Mouse (Mus musculus) liver, adult (tissue): ENCODE measurements around the gene Msi2.

Experiments used
- GATA4 ChIP-seq: IDR thresholded peaks from 2 replicates; pipeline ENCODE4 v1.6.1; 2014; ENCODE audit warnings: mild to moderate bottlenecking, low read length; ENCODE audit not compliant: insufficient replicate concordance

Msi2 gene

DNA sequence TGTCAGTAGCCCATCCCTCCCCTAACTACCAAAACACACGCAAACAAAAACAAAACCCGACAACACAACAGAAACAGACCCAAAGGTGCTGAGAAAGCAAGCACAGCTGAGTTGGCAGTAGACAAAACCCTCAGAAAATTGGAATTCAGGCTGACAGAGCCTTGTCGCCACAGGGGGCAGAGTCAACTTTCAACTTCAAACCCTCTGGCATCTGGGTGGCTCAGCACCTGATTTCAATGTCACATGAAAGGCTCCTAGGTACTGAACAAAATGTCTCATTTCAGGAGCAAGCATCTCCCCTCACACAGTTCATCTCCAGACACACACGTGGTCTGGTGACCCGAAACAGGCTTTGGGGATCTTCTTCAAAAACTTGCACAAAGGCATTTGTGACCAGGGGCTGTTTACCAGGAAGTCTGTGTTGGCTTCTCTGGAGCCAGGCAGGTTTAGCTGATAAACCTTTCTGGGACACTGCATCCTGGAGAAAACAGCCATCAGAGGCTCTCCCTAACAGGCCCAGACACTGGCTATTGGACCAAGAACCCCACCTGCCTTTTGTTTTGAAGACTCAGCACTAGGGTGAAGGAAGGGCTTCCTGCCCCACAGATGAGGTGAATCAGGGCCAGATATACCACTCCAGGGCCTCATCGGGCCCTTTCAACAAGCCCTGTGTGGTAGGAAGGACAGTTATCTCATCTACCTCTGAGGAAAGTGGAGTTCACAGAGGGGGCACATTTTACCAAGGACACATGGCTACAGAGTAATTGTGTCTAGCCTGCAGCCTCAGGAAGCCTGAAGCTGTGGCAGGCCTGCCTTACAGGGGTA is 168.0 kb downstream of the Msi2 start:
- no peak for TF ChIP-seq GATA4

DNA sequence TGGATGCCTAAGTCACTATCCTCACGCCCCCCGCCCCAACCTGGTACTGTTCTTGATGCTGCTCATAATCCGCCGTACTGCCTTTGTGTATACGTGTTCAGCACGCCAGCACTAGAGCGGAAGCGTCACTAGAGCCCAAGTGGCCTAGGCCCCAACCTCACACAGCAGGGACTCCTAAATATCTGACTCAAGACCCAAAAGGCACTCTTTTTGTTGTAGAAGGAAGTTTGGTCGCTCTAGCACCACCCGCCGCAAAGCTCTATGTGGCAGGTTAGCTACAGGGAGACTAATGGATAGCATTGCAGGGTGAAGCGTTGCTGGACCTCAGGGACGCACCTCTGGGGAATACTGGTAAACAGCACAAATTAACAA is 168.8 kb downstream of the Msi2 start:
- no peak for TF ChIP-seq GATA4

DNA sequence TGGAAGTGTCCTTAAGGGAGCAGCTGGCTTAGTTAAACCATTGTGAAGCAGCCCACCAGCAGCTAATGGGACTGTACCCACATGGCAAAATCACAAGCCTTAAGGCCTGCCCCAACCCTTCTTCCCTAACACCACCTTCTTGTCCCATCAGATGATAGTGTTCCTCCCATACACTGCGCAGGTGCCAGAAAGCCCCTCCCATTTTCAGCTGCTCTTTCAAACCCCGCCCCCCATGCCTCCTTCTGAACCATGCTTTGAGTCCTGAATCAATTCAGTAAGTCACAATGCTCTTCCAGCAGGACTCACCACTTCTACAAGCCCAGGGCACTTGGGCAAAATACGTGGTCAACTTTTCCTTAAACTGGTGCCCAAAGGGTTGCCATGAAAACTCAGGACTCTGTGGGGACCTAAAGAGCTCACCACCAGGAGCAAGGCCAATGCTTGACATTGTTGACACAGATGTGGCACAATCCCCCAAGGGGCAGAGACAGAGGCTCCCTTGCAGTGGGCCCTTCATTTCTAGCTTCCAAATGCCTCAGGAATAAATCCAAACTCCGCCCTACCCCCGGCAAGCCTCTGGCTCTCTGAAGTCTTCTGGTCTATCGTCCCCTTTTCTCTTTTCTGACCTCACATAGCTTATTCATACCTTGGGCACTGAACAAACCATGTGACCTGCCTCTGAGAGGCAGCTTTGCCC is 169.3 kb downstream of the Msi2 start:
- no peak for TF ChIP-seq GATA4

DNA sequence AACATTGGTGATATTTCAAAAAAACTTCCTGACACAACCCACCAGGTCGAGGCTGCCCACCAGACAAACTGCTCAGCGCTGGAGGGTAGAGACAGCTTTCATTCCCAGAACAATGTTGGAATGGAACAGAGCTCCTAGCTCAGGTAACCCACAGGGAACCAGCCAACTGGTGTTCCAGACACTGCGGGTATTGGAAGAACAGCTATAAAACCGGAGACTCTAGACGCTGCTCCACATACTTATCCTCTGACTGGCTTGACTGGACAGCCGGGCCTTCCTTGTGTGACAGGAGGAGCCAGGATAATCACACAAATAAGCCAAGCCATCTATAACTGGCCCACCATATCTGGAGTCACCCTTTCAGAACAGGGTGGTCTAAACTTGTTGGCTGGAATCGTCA is 169.9 kb downstream of the Msi2 start:
- TF ChIP-seq GATA4 = no peak

DNA sequence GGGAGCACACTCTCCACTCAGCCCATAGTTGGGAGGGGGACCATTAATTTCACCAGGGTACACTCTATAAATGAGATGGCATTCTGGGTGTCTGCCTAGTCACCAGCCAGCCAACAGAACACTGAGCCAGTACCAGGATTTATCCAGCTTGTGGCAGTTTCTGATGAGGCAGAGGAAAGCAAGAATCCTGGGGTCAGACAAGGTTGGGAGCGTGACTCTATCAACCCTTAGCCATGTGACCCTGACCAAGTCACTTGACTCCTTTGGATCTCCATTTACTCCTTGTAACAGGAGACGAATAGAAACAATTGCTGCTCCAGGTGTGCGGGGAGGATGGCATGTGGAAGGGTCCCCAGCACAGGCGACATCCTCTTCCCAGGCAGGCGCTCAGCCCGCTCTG is 174.5 kb downstream of the Msi2 start:
- TF ChIP-seq GATA4 = no peak

DNA sequence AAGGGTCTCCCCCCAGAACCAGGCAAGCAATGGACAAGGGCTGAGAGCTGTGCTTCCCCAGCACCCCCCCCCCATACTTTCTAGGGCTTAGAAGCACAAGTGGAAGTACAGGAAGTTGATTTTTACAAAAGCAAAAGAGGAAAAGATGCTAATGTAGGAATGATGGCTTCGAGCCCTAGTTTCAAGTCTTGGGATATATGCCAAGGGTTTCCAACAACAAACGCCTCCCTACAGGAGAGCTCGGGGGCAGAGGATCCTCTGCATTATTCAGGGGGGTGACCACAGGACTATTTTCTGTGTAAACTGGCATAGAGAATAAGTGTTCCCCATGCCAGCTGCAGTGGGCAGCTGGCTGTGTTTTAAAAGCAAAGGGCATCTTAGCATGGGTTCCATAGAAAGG is 175.5 kb downstream of the Msi2 start:
- no peak for TF ChIP-seq GATA4

DNA sequence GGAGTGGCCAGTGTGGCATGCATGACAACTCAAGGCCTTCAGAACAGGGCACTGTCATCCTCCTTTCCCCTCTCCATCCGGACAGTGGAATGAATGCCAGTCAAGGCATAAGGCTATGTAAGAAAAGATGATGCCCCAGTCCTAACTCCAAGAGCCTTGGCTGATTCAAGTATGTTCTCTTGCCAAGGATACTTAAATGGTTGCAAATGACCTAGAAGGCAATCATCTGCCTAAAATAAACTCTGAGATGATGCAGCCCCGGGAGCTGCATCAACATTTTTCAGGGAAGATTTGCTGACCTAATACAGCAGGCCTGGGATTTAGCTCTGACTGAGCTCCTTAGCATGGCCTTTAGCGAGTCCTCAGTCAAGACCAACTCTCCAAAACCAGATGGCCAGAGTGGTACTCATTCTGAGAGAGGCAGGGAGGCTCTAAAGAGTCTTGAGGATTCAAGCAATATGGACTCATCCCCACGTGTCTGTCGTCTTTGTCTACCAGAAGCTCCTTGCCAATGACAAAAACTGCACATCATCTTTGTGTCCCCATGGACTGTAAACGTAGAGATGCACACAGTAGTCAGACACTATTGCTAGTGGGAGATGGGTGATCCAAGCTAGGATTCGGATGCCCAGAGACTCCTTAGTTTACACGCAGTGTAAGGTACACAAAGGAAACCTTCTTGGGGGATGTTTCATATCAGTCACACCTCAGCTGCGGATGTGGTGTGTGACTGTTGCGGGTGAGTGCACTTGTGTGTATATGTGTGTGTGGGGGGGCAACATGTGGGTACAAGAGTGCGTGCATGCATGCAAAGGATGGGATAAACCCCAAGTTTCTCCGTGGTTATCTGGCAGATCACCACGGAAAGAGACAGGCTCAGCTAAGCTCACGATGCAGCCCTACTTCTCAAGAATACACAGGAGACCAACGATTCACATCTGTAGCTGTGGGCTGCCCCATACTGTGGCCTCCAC is 176.4 kb downstream of the Msi2 start:
- TF ChIP-seq GATA4 = no peak

DNA sequence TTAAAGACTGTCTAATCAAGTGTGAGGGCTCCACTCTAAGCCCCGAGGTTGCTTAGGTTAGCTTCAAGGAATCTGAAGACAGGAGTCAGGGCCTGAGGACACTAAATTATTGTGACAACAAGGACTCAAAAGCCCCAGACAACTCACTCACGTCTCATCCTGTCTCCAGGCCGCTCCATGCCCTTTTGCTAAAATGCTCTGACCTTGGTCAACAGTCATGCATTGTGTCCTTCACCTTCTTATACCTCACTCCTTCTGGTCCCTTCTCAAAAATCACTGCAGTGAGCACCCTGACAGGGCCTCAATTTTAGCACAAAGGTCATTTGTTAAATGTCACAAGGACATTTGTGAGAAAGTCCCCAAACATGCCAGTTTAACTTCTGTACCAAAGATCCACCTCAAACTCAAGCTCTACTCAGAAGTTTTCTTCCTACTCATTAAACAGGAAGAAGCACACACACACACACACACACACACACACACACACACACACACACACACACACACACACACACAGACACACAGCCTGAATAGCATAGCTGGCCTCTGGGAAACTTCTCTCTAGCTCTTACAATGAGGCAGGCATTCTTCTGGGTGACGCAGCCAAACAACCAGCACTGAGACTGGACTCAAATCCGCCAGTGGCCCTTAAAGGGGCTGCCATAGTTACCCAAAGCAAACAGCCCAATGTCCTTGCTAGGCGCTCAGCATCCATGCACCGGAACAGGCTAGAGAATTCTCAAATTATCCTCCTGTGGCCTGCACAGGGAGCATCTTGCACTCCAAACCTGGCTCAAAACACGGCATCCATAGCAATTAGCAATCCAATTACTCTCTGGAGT is 178.5 kb downstream of the Msi2 start:
- TF ChIP-seq GATA4 = no peak

DNA sequence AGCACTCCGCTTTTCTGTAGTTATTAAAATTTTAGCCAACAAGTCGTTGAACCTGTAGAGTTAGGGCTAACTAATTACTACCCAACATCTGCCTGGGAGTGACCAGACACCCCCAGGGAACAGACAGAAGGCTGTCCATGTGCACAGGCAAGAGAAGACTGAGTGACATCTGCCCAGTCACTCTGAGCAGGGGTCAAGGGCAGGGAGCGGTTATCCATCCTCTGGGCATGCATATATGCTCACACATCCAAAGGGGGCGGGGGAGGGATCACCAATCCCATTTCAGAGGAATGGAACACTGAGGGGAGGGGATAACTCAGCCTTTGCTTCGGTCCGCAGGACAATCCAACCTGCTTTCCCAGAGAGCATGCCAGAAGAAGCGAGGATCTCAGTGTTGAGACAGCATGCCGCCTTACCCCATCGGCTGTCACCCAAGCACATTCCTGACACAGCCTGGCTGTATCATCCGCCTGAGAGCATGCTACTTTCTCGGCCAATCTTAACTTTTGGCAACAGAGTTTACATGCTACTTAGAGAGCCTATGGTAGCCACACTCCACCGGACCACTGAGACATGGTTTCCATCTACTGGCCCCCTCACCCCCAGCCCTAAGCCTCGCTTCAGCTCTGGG is 179.5 kb downstream of the Msi2 start:
- no peak for TF ChIP-seq GATA4

DNA sequence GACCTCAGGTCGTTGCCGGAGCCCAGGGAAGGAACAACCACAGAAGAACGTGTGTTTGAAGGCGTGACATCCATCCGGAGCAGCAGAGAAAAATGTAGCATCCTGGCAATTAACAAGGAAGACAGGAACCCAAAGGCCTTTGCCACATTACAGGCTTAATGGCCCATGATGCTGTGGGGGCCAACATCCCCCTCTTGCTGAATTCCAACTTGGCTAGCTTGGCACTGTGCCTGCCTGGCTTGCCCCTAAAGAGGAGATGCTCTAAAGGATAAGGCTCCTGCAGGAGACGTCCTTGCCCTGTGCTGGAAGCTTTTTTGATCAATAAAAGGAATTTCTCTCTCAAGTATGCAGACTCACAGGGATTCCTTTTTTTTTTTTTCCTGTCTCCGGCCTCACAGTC is 181.0 kb downstream of the Msi2 start:
- TF ChIP-seq GATA4 = no peak

DNA sequence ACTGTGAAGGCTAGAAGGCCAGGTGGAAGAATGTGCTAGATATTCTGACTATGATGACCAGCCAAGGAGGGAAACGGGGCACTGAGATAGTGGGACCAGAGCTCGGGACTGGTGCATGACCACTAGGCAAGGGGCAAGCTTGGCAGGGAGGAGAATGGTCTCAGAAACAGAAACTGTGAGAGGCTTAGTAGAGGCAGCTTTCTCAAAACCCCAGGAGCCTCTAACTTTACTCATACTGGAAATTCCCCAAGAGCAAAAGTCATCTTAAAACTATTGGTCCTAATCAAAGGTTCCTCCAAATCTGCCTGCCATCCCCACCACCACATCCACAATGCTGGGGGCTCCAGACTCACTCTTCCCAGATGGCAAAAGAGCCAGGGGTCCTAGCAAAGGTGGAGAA is 181.5 kb downstream of the Msi2 start:
- TF ChIP-seq GATA4 = no peak

DNA sequence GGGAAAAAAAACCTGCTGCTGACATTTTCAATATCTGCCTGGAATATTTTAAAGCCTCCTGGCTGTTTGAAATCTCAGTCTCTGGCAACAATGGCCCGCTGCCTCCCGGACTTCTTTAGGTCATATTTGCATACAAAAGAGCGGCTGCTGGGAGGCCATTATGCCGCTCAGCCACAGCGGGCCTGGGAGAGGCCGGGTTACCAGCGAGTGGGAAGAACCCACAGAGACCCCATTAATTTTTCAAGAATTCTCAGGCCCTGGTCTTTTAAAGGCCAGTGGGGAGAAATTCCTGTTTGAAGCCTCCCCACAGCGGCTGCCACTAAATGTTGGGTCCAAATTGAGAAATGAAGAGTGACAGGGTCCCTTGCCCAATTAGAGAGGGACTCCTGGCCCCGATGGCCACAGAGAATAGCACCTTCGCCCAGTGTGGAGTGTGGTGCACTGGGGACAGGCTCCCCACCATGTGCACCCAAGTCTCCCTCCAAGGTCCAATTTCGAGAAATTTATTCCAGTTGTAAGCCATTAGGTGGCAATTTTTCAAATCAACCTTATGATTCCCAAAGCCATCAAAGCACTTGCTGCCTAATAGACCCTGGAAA is 183.9 kb downstream of the Msi2 start:
- no peak for TF ChIP-seq GATA4

DNA sequence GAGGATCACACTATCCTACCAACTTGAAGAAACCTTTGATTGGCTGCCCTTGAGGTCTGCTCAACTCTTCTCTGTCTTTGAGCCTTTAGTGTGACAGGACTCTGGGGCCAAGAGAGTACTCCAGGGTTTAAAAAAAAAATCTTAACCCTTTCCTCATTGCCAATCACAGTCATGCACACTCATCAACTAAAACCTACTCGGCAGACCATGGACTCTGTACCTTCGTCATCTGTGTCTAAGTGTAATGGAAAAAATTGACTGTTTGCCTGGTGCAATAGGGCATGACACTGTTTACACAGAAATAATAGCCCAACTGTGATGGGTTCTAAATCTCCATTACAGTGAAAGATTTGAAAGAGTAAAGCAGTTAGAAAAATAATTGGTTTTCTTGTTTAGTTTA is 186.3 kb downstream of the Msi2 start:
- no peak for TF ChIP-seq GATA4

DNA sequence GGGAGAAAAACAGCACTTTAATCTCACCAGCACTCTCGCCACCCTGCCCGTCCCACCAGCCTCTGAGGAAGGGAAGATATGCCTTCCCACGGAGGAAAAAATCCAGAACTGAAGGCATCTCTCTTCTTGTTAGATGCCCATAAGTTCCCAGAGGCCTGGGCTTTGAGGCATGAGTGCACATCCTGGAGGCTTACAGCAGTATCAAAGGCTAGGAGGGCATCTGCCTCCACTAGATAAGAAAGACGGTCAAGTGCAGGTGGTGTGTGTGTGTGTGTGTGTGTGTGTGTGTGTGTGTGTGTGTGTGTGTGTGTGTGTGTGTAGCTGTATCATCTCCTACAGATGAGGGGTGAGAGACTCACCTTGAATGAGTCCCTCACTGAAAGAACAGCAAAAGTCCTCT is 188.3 kb downstream of the Msi2 start:
- TF ChIP-seq GATA4 = no peak
